Mouse (Mus musculus) frontal cortex, postnatal 10 days (tissue): ENCODE data around the gene Klhl35.

Experiments used
- DNase-seq, 2 experiments: peaks; one replicate each; pipeline ENCODE4 v3.0.0; 2022; ENCODE audit warnings: low spot score in 2 of 2, mixed read lengths in 1 of 2

Gene Klhl35

DNA sequence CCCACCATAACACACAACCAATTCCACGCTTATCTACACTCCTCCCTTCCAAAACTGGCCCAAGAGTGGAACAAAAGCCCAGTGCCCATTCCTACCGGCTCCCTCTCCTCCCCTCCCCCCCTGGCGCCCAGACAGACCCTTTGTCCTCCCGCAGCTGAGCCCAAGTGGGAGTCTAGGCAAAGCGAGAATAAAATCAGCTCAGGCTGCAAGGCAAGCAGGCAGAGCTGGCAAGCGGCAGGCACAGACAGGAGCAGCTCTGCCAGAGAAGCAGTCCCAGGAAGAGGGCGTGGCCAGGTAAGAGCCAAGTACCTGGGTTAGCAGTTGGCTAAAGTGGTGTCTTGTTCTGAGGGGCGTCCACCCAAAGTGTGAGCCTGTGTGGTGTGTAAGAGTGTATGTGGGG, at the start of gene Klhl35:
Klhl35 (plus strand) TSS at position 194 of the 400 bp plus-strand sequence.
- DNase-seq: no peak

DNA sequence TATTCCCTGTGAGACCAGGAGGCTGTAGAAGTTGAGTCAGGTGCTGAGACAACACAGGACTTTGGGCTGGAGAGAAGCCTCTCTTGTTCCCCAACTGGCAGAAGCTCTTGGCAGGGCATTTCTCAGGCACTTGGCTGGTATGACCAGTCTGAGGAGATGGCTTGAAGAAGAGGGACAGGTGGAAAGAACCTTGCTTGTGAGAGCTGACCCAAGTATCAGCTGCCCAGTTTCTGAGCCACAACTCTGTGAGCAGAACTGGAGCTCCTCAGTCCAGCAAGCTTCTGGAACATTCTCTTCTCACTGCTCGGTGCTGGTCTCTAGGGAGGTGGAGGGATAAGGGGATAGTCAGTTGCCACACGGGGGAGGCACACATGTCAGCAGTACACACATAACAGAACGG, 46.5 kb upstream of the Klhl35 start:
- no peak for DNase-seq

DNA sequence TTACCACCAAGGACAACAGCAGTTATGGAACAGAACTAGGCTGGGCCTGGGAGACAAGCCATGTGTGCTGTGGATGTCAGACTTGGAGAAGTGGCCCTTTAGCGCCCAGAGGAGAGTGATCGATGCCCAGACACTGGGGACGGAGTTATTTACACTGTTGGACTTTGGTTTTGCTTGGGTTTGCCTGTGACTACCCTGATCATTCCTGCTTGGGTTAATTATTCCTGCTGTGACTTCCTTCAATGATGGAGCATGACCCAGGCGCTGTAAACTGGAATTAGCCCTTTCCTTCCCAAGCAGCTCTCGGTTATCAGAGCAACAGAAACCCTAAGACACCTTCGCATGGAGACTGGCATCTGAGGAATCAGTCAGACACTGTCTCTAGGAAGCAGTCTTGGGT, 44.8 kb upstream of the Klhl35 start:
- no peak for DNase-seq

DNA sequence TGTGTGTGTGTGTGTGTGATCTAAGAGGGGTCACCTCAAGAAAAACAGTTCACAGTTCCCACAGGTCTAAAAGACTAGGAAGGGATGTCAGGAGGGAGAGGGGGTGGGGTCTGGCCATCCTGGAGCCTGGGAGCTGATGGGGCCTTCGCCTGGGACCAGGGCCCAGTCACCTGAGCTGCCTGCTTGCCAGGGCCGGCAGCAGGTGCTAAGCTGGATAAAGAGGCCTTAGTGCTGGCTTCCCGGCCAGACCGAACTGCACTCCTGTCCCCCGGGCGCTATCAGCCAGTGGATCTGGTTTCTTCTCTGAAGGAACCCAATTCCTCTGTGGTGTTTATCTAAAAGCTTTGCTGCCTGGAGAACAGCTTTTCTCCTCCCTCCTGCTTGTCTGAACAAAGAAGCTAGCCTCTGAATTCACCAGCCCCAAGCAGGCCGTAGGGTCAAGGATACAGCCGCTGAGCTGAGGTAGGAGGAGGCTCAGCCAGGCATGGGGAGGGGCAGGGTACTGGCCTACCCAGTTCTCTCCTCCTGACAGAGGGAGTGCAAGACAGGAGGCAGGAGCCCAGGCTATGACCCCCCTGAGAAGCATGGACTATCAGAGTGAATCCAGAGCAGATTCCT, 41.2 kb upstream of the Klhl35 start:
- no peak for DNase-seq

- no peak for DNase-seq
These were observed 40.1 kb upstream of the Klhl35 start for GRCm38 (mm10) chr7:99425706-99426105.

DNA sequence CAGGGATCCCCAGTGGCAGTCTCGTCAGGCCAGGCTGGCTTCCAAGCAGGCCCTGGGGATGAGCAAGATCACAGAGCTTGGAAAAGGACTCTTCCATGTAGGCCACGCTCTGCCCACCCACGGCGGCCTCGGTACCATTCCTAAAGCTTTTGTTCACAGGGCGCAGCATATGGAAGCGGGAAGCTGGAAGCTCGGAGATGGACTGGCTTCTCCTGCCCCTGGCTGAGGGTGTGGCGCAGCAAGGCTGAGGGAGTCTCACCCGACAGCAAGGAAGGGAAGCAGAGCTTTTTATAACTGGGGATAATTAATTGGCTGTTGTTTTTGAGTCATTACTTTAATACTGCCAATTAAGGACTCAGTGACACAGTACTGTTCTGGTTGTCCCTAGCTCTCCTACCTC, 38.8 kb upstream of the Klhl35 start:
- DNase-seq: no peak

DNA sequence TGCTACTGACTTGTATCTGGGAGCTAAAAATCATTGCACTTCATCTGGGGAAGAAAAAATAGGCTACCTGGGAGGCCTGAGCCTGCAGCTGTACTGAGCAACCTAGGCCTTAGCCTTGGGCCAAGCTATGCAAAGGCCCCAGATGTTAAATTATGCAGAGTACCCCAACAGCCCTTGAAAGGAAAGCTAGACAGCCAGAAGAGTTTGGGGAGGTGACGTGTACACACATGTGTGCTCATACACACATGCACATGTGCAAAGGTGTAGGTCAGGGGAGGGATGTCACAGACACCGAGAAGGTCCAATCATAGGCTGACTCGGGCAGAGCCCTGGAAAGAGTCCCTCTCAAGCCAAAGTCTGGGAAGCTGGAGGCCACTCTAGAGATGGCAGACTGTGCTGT, 37.8 kb upstream of the Klhl35 start:
- no peak for DNase-seq

GRCm38 (mm10) chr7:99428836-99429235, 37.0 kb upstream of the Klhl35 start:
- no peak for DNase-seq

GRCm38 (mm10) chr7:99429786-99430185, 36.0 kb upstream of the Klhl35 start:
- DNase-seq: no peak

DNA sequence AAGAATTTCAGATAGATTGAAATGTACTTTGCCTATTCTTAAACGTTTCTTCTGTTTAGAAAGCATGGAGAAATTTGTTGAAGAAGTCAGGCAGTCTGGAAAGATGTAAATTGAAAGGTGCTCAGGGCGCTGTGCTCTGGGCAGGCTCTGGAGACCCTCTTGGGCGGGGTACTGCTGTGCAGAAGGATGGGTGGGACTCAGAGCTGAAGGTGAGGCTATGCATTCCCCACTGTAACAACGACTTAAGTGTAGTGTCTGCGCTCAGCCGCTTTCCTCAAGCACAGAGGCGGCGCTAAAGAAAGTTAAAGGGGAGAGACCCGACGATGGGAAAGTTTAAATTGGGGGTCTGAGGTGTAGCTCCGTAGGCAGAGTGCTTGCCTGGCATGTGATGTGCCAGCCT, 35.6 kb upstream of the Klhl35 start:
- no peak for DNase-seq

- DNase-seq: peak; percentile 44 to 60
These were observed 33.6 kb upstream of the Klhl35 start for GRCm38 (mm10) chr7:99432248-99432647.

DNA sequence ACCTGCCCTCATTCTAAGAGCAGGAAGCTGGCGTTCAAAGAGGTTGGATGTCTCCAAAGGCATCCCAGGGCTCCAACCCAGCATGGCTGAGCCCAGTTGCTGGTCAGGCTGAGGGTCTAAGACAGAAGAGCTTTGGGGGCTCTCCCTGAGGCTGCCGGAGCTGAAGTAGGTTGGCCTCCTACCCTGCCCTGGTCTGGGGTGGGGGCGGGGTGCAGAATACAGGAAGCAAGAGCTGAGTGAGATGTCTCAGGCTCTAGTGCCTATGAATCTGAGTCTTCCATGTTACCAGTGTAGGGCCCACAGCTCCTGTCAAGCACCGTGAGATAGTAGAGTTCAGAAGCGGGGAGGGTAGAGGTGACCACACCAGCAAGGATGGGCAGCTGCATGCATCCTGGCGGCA, 32.9 kb upstream of the Klhl35 start:
- no peak for DNase-seq

- DNase-seq: no peak
These were observed 31.0 kb upstream of the Klhl35 start for GRCm38 (mm10) chr7:99434672-99435250.

DNA sequence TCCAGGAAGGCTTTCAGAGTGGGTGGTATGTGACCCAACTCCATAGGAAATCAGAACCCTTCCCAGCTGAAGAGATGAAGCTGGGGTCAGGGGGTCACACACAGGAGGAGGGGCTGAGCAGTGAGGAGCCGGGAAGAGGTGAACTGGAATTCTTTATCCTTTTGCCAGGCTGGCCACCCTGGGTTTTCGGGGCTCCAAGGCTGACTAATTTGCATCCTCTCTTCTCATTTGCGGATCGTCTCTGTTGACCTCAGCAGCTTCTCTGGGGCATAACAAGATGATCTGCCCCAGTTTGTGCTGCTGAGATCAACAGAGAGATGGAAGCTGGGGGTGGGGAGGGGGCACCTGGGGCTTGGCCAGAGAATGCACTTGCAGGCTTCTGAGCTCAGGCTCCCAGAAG, 29.3 kb upstream of the Klhl35 start:
- DNase-seq: no peak

GRCm38 (mm10) chr7:99438881-99439280, 26.9 kb upstream of the Klhl35 start:
- no peak for DNase-seq

DNA sequence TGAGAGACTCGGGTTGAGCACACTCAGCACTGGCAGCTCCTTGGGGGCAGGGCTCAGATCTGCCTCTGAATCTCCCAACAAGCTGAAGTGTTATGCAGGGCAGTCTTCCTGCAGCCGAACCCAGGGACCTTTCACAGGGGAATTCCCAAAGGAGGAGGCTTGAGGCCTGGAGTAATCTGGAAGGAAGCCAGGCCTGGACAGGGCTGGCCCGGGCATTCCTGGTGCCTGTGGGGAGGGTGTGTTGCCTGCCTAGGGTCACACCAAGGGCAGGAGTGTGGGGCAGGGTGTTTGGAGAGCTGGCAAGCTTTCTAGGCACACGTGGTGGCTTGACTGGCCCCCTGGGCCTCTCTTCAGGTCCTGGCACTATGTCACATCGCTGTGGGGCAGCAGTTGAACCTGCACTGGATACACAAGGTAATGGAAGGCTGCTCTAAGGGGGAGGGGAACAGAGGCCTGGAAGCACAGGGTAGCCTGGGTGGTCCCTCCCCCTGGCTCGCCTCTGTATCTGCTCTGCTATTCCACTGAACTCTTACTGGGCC, 24.2 kb upstream of the Klhl35 start:
- DNase-seq: no peak

DNA sequence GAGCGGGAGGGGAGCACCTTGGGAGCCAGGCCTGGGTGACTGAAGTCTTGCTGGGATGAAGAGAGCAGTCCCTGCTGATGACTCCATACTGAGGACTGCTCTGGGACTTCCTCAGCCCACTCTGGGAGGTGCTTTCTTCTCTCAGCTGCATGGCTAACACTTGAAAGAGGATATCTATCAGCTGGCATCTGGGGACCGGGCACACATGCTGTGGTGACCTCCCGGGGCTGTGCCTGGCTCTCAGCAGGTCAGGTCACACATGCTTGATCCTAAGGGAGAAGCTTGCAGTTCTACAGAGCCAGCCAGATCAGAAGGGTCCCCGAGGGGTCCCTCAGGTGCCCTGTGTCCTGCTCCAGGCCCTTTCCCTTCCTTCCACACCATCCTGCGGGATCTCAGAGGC, 22.6 kb upstream of the Klhl35 start:
- no peak for DNase-seq

DNA sequence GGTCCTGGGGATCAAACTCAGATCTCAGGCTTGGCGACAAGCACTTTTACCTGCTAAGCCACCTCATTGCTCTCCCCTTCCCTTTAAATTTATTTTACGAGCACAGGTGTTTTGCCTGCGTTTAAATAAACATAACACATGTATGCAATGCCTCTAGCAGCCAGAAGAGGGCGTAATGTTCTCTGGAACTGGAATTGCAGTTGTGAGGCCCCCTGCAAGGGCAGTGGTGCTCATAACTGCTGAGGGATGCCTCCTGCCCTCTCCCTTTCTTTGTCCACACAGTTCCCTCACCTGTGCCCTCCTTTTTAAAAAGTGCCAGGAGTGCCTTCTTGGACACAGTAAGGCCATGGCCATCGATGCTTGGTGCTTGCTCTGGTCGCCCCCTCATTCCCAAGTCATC, 21.8 kb upstream of the Klhl35 start:
- DNase-seq: no peak

DNA sequence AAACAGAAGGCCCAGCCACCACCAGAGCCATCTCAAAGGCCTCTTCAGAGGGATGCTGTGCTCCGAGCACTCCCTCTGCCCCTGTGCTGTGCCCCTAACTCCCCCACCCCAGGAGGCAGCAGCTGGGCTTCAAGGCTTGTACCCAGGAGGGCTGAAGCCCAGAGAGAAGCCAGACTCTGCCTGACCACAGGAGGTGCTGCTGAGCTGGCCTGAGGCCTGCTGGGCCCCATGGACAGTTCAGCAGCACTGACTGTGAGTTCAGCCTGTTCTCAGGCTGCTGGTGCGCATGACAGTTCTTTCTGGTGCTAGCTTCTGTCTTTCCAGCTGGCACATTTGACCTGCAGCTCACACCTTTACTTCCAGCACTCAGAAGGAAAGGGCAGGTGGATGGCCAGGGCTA, 20.0 kb upstream of the Klhl35 start:
- DNase-seq: no peak

GRCm38 (mm10) chr7:99447323-99447722, 18.5 kb upstream of the Klhl35 start:
- DNase-seq: no peak

- no peak for DNase-seq
These were observed 17.2 kb upstream of the Klhl35 start for GRCm38 (mm10) chr7:99448619-99449018.

- DNase-seq: no peak
These were observed 16.7 kb upstream of the Klhl35 start for GRCm38 (mm10) chr7:99449063-99449462.

DNA sequence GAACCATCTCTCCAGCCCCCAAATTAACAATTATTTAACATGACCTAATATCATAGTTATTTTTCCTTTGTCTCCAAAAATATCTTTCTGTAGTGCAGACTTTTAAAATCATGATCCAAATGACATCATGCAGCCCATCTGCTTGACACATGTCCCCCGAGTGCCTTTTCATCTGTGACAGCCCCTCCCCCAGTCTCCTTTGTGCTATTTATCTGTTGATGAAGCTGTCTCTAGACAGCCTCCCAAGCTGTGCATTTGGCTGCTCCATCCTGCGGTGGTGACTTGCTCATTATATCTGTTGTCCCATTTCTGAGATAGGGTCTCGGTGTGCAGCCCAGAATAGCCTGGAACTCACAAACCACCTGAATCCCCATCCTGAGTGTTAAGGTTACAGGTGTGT, 16.1 kb upstream of the Klhl35 start:
- no peak for DNase-seq

GRCm38 (mm10) chr7:99450703-99451102, 15.1 kb upstream of the Klhl35 start:
- peak in 1 of 2 experiments; percentile 62 for DNase-seq
